Mouse (Mus musculus): ENCODE data around the gene Uqcc3. TPM values are rescaled to one million over a fixed set of nuclear protein-coding genes. Genes with fewer than 3 reads are reported as not detected.

The Uqcc3 gene
- polyA plus RNA-seq, 1 experiment = 76.7 TPM

DNA sequence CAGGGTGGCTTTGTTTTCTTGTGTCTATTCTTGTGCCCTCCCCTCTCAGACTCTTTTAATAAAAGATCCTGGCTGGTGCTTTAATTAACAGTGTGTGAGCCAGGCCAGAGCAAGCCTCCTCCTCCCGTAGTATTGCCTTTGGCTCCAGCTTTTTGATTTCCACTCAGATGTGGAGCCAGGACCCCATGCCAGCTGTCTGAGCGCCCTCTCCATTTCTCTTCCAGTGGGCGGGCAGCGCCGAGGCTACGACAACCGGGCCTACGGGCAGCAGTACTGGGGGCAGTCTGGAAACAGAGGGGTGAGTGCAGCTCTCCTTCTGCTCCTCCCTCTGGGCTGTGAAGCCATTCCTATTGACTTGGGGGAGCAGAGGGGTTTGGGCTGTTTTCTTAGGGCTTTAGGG lies 50.1 kb downstream of the Uqcc3 start:
- DNase-seq = no peak
- 19% methylated on average over 8 of the region's 8 CpGs for WGBS
- Histone ChIP-seq H3K4me1 (ENCODE audit: control insufficient read depth, insufficient read depth, low read length) (0 out of 2 replicates have a peak, but pooled peaks cover 2% of the 10 kb centered on the region), H3K27me3 (ENCODE audit: control insufficient read depth, insufficient read depth, low read length) (no peaks in the 10 kb centered on the region), H3K4me3 (replicated peaks; ENCODE audit: insufficient read depth, low read depth, low read length) (no peak overlapping the region), H3K27ac (ENCODE audit: insufficient read depth, low read length) (no peak overlapping the region)
- TF ChIP-seq CTCF (IDR thresholded peaks at IDR 0.05; ENCODE audit: borderline replicate concordance, insufficient read depth, low read depth, low read length) (no peak), POLR2A (IDR thresholded peaks at IDR 0.05; ENCODE audit: borderline replicate concordance, insufficient read depth, low read length) (no peak)

Other genes with a start within 250 kb of the Uqcc3 start
- 0.63 and 0.88 TPM in 2 replicates for gene Chrm1, start 217.1 kb downstream of the Uqcc3 start, polyA plus RNA-seq (2012; rRNA removed)
- 214 and 221 TPM in 2 replicates for gene Slc3a2, start 157.6 kb downstream of the Uqcc3 start, polyA plus RNA-seq (2012; rRNA removed)
- 55.5 and 57.6 TPM in 2 replicates for gene Wdr74, start 145.1 kb downstream of the Uqcc3 start, polyA plus RNA-seq (2012; rRNA removed)
- gene 1700092M07Rik, start 140.2 kb downstream of the Uqcc3 start, polyA plus RNA-seq (2012; rRNA removed) = 0.33 and 0.65 TPM in 2 replicates
- gene Stx5a, start 139.5 kb downstream of the Uqcc3 start, polyA plus RNA-seq (2012; rRNA removed) = 116 and 119 TPM in 2 replicates
- 134 and 135 TPM in 2 replicates for gene Nxf1, start 123.8 kb downstream of the Uqcc3 start, polyA plus RNA-seq (2012; rRNA removed)
- gene Tmem223, start 109.9 kb downstream of the Uqcc3 start, polyA plus RNA-seq (2012; rRNA removed) = 169 and 170 TPM in 2 replicates
- 15.9 and 20.2 TPM in 2 replicates for gene Tmem179b, start 106.5 kb downstream of the Uqcc3 start, polyA plus RNA-seq (2012; rRNA removed)
- 14.1 and 15.6 TPM in 2 replicates for gene Taf6l, start 94.5 kb downstream of the Uqcc3 start, polyA plus RNA-seq (2012; rRNA removed)
- gene Polr2g, start 82.3 kb downstream of the Uqcc3 start, polyA plus RNA-seq (2012; rRNA removed) = 155 and 157 TPM in 2 replicates
- 3.7 and 3.8 TPM in 2 replicates for gene Zbtb3, start 78.4 kb downstream of the Uqcc3 start, polyA plus RNA-seq (2012; rRNA removed)
- 34.4 and 36.0 TPM in 2 replicates for gene Ttc9c, start 61.6 kb downstream of the Uqcc3 start, polyA plus RNA-seq (2012; rRNA removed)
- gene Hnrnpul2, start 60.9 kb downstream of the Uqcc3 start, polyA plus RNA-seq (2012; rRNA removed) = 97.7 and 101 TPM in 2 replicates
- gene AC129217.1, start 51.1 kb downstream of the Uqcc3 start, polyA plus RNA-seq (2012; rRNA removed) = not detected in 2 replicates
- gene Bscl2, start 43.5 kb downstream of the Uqcc3 start, polyA plus RNA-seq (2012; rRNA removed) = 148 and 155 TPM in 2 replicates
- 218 and 236 TPM in 2 replicates for gene Gng3, start 41.7 kb downstream of the Uqcc3 start, polyA plus RNA-seq (2012; rRNA removed)
- 0.78 and 0.85 TPM in 2 replicates for gene Lrrn4cl, start 30.2 kb downstream of the Uqcc3 start, polyA plus RNA-seq (2012; rRNA removed)
- gene Ubxn1, start 9.4 kb downstream of the Uqcc3 start, polyA plus RNA-seq (2012; rRNA removed) = 117 and 134 TPM in 2 replicates
- 3.8 and 5.1 TPM in 2 replicates for gene Lbhd1, start 2.8 kb upstream of the Uqcc3 start, polyA plus RNA-seq (2012; rRNA removed)
- gene Gm49403, start 3.0 kb upstream of the Uqcc3 start, polyA plus RNA-seq (2012; rRNA removed) = not detected in 2 replicates
- gene 1810009A15Rik, start 7.9 kb upstream of the Uqcc3 start, polyA plus RNA-seq (2012; rRNA removed) = 43.7 and 45.9 TPM in 2 replicates
- not detected in 2 replicates for gene Gm49416, start 8.0 kb upstream of the Uqcc3 start, polyA plus RNA-seq (2012; rRNA removed)
- 17.7 and 18.0 TPM in 2 replicates for gene Ints5, start 12.1 kb upstream of the Uqcc3 start, polyA plus RNA-seq (2012; rRNA removed)
- 105 and 116 TPM in 2 replicates for gene Ganab, start 17.1 kb upstream of the Uqcc3 start, polyA plus RNA-seq (2012; rRNA removed)
- 224 and 238 TPM in 2 replicates for gene B3gat3, start 39.5 kb upstream of the Uqcc3 start, polyA plus RNA-seq (2012; rRNA removed)
- 24.1 and 24.2 TPM in 2 replicates for gene Rom1, start 48.4 kb upstream of the Uqcc3 start, polyA plus RNA-seq (2012; rRNA removed)
- 40.2 and 45.0 TPM in 2 replicates for gene Eml3, start 48.6 kb upstream of the Uqcc3 start, polyA plus RNA-seq (2012; rRNA removed)
- gene Mta2, start 61.0 kb upstream of the Uqcc3 start, polyA plus RNA-seq (2012; rRNA removed) = 30.9 and 33.9 TPM in 2 replicates
- gene Tut1, start 72.9 kb upstream of the Uqcc3 start, polyA plus RNA-seq (2012; rRNA removed) = 20.5 and 20.8 TPM in 2 replicates
- 263 and 281 TPM in 2 replicates for gene Eef1g, start 86.1 kb upstream of the Uqcc3 start, polyA plus RNA-seq (2012; rRNA removed)
- gene Ahnak, start 108.4 kb upstream of the Uqcc3 start, polyA plus RNA-seq (2012; rRNA removed) = 5.3 and 5.8 TPM in 2 replicates
- gene Scgb1a1, start 207.0 kb upstream of the Uqcc3 start, polyA plus RNA-seq (2012; rRNA removed) = not detected in 2 replicates

Data from cerebellum, adult 2 months (tissue).